Mouse (Mus musculus): ENCODE data around the gene Baat. TPM values are rescaled to one million over a fixed set of nuclear protein-coding genes. Genes with fewer than 3 reads are reported as not detected.
"Not testable (repeated sequence)": the region's sequence is repeated elsewhere in the genome, so short reads cannot be mapped to it uniquely, and the experiment has no call there.

Baat gene
- polyA plus RNA-seq, 2 experiments = 0.47 to 0.86 TPM

GRCm38 (mm10) chr4:49514441-49514840 lies 8.1 kb upstream of the Baat start:
- Histone ChIP-seq H3K9ac (replicated peaks) (no peak overlapping the region), H3K27ac (no peak overlapping the region), H3K27me3 (ENCODE audit: control insufficient read depth, insufficient read depth, low read length) (no peaks in the 10 kb centered on the region), H3K4me1 (replicated peaks; ENCODE audit: control insufficient read depth in 2 of 2, insufficient read depth in 2 of 2, low read length in 1 of 2) (peaks cover 3 to 7% of the 10 kb centered on the region in 2 experiments; a peak in 3 of 4 replicates), H3K4me2 (ENCODE audit: low read depth) (no peak overlapping the region), H3K4me3 (ENCODE audit: insufficient read depth in 1 of 2, low read depth in 2 of 2, low read length in 2 of 2) (no peak overlapping the region), H3K36me3 (replicated peaks; ENCODE audit: control insufficient read depth, insufficient read depth, low read depth) (peaks cover 22% of the 10 kb centered on the region), H3K9me3 (ENCODE audit: control insufficient read depth, low read length) (no peaks in the 10 kb centered on the region)
- 86% methylated on average over 6 of the region's 6 CpGs for WGBS (ENCODE audit: insufficient replicate concordance)
- TF ChIP-seq EP300 (IDR thresholded peaks at IDR 0.05; ENCODE audit: low read depth) (no peak), CTCF (IDR thresholded peaks at IDR 0.05; ENCODE audit: low read depth) (no peak)
- no peak for ATAC-seq (ENCODE audit: insufficient read depth)
- DNase-seq (ENCODE audit: low read depth in 3 of 3, low spot score in 3 of 3) = no peak

GRCm38 (mm10) chr4:49512636-49513035 lies 6.3 kb upstream of the Baat start:
- DNase-seq (ENCODE audit: low read depth in 3 of 3, low spot score in 3 of 3) (no peak), ATAC-seq (ENCODE audit: insufficient read depth) (no peak)
- Histone ChIP-seq H3K27ac (no peak overlapping the region), H3K27me3 (ENCODE audit: control insufficient read depth, insufficient read depth, low read length) (no peaks in the 10 kb centered on the region), H3K36me3 (replicated peaks; ENCODE audit: control insufficient read depth, insufficient read depth, low read depth) (peaks cover 18% of the 10 kb centered on the region), H3K4me2 (ENCODE audit: low read depth) (no peak overlapping the region), H3K4me3 (ENCODE audit: insufficient read depth in 1 of 2, low read depth in 2 of 2, low read length in 2 of 2) (no peak overlapping the region), H3K9ac (replicated peaks) (no peak overlapping the region), H3K4me1 (replicated peaks; ENCODE audit: control insufficient read depth in 2 of 2, insufficient read depth in 2 of 2, low read length in 1 of 2) (0 out of 4 replicates have a peak, but pooled peaks cover 0 to 6% of the 10 kb centered on the region in 2 experiments), H3K9me3 (ENCODE audit: control insufficient read depth, low read length) (no peaks in the 10 kb centered on the region)
- TF ChIP-seq EP300 (IDR thresholded peaks at IDR 0.05; ENCODE audit: low read depth) (no peak), CTCF (IDR thresholded peaks at IDR 0.05; ENCODE audit: low read depth) (no peak)
- WGBS (ENCODE audit: insufficient replicate concordance) = 87% methylated on average over 4 of the region's 4 CpGs

DNA sequence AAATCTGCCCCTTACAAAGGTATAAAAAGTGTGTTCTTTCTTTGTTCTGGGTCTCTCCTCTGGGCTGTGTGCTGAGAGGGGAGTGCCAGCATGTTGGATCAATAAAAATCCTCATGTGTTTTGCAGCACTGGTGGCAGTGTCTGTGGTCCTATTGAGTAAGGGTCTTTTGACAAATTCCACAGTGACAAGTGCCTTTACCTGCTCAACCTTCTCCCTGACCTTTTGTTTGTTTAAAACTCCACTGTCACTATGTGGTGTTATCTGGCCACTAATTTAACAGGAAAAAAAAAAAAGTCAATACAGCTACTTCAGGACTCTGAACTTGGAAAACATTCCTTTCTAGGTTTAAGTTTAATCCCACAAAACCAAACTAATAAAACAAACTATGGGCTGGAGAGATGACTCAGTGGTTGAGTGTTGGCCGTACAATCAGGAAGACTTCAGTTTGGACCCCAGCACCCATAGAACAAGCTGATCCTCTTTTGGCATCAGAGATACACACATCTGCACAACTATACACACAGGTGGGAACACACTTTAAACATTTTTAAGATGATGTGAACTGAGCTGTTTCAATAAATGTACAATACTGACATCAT lies 4.0 kb upstream of the Baat start:
- H3K9ac ChIP-seq (replicated peaks); H3K4me3 ChIP-seq (ENCODE audit: insufficient read depth in 1 of 2, low read depth in 2 of 2, low read length in 2 of 2); H3K27me3 ChIP-seq (ENCODE audit: control insufficient read depth, insufficient read depth, low read length); DNase-seq (ENCODE audit: low read depth in 3 of 3, low spot score in 3 of 3); H3K4me1 ChIP-seq (replicated peaks; ENCODE audit: control insufficient read depth in 2 of 2, insufficient read depth in 2 of 2, low read length in 1 of 2); H3K4me2 ChIP-seq (ENCODE audit: low read depth); H3K27ac ChIP-seq; H3K9me3 ChIP-seq (ENCODE audit: control insufficient read depth, low read length): not testable (repeated sequence)
- H3K36me3 ChIP-seq (replicated peaks; ENCODE audit: control insufficient read depth, insufficient read depth, low read depth) = peaks cover 18% of the 10 kb centered on the region
- WGBS (ENCODE audit: insufficient replicate concordance) = 68% methylated on average over 1 of the region's 1 CpGs
- peak; percentile 60 for ATAC-seq (ENCODE audit: insufficient read depth)

GRCm38 (mm10) chr4:49509183-49509582 lies 2.8 kb upstream of the Baat start:
- no peak for DNase-seq (ENCODE audit: low read depth in 3 of 3, low spot score in 3 of 3)
- H3K4me3 ChIP-seq (ENCODE audit: insufficient read depth in 1 of 2, low read depth in 2 of 2, low read length in 2 of 2) = no peak overlapping the region
- no peak overlapping the region for H3K27ac ChIP-seq
- no peaks in the 10 kb centered on the region for H3K27me3 ChIP-seq (ENCODE audit: control insufficient read depth, insufficient read depth, low read length)
- H3K9ac ChIP-seq (replicated peaks) = no peak overlapping the region
- ATAC-seq (ENCODE audit: insufficient read depth) = no peak
- peaks cover 14% of the 10 kb centered on the region for H3K36me3 ChIP-seq (replicated peaks; ENCODE audit: control insufficient read depth, insufficient read depth, low read depth)
- peaks cover 0 to 4% of the 10 kb centered on the region in 2 experiments; a peak in 3 of 4 replicates for H3K4me1 ChIP-seq (replicated peaks; ENCODE audit: control insufficient read depth in 2 of 2, insufficient read depth in 2 of 2, low read length in 1 of 2)
- TF ChIP-seq CTCF (IDR thresholded peaks at IDR 0.05; ENCODE audit: low read depth) (no peak), EP300 (IDR thresholded peaks at IDR 0.05; ENCODE audit: low read depth) (no peak)
- H3K9me3 ChIP-seq (ENCODE audit: control insufficient read depth, low read length) = no peaks in the 10 kb centered on the region
- no peak overlapping the region for H3K4me2 ChIP-seq (ENCODE audit: low read depth)
- WGBS (ENCODE audit: insufficient replicate concordance) = 59% methylated on average over 2 of the region's 2 CpGs

GRCm38 (mm10) chr4:49503563-49503962 lies 2.8 kb downstream of the Baat start:
- TF ChIP-seq CTCF (IDR thresholded peaks at IDR 0.05; ENCODE audit: low read depth) (no peak), EP300 (IDR thresholded peaks at IDR 0.05; ENCODE audit: low read depth) (no peak)
- no peaks in the 10 kb centered on the region for H3K9me3 ChIP-seq (ENCODE audit: control insufficient read depth, low read length)
- no peak overlapping the region for H3K9ac ChIP-seq (replicated peaks)
- no peaks in the 10 kb centered on the region for H3K36me3 ChIP-seq (replicated peaks; ENCODE audit: control insufficient read depth, insufficient read depth, low read depth)
- peaks cover 0 to 4% of the 10 kb centered on the region in 2 experiments; a peak in 3 of 4 replicates for H3K4me1 ChIP-seq (replicated peaks; ENCODE audit: control insufficient read depth in 2 of 2, insufficient read depth in 2 of 2, low read length in 1 of 2)
- no peak for ATAC-seq (ENCODE audit: insufficient read depth)
- no peak overlapping the region for H3K27ac ChIP-seq
- no peak overlapping the region for H3K4me2 ChIP-seq (ENCODE audit: low read depth)
- H3K4me3 ChIP-seq (ENCODE audit: insufficient read depth in 1 of 2, low read depth in 2 of 2, low read length in 2 of 2) = no peak overlapping the region
- 59% methylated on average over 1 of the region's 1 CpGs for WGBS (ENCODE audit: insufficient replicate concordance)
- no peaks in the 10 kb centered on the region for H3K27me3 ChIP-seq (ENCODE audit: control insufficient read depth, insufficient read depth, low read length)
- DNase-seq (ENCODE audit: low read depth in 3 of 3, low spot score in 3 of 3) = no peak

GRCm38 (mm10) chr4:49485934-49486650 lies 20.3 kb downstream of the Baat start:
- not testable (repeated sequence) for H3K4me1 ChIP-seq (replicated peaks; ENCODE audit: control insufficient read depth in 2 of 2, insufficient read depth in 2 of 2, low read length in 1 of 2); H3K9ac ChIP-seq (replicated peaks); H3K36me3 ChIP-seq (replicated peaks; ENCODE audit: control insufficient read depth, insufficient read depth, low read depth); H3K27ac ChIP-seq; H3K4me2 ChIP-seq (ENCODE audit: low read depth); H3K4me3 ChIP-seq (ENCODE audit: insufficient read depth in 1 of 2, low read depth in 2 of 2, low read length in 2 of 2); H3K9me3 ChIP-seq (ENCODE audit: control insufficient read depth, low read length); DNase-seq (ENCODE audit: low read depth in 3 of 3, low spot score in 3 of 3); H3K27me3 ChIP-seq (ENCODE audit: control insufficient read depth, insufficient read depth, low read length)
- WGBS (ENCODE audit: insufficient replicate concordance) = 50% methylated on average over 3 of the region's 3 CpGs
- ATAC-seq (ENCODE audit: insufficient read depth) = peak; percentile 42; the same call in 1 of the 2 replicates
